Mouse (Mus musculus): ENCODE measurements around the gene Set. TPM values are rescaled to one million over a fixed set of nuclear protein-coding genes. Genes with fewer than 3 reads are reported as not detected.

The Set gene
- polyA plus RNA-seq (2012; rRNA removed) (56.1 and 159 TPM in 2 replicates), polyA plus RNA-seq (2014; fragmentation: Nextera tagmentation; extraction: Ambion mirVana) (179 and 189 TPM in 2 replicates)

GRCm38 (mm10) chr2:30057223-30057904 lies at the start of gene Set:
Set (plus strand) TSS chr2:30057378.
- Histone ChIP-seq H3K4me3 (ENCODE audit: insufficient read depth in 1 of 2, low read depth in 2 of 2, low read length in 2 of 2) (no peak within 1 kb of the TSS), H3K27ac (no peak within 1 kb of the TSS), H3K9ac (replicated peaks) (no peak within 1 kb of the TSS), H3K9me3 (ENCODE audit: control insufficient read depth, low read length) (no peaks in the 10 kb centered on the region), H3K4me1 (replicated peaks; ENCODE audit: control insufficient read depth in 2 of 2, insufficient read depth in 2 of 2, low read length in 1 of 2) (peaks cover 0 to 10% of the 10 kb centered on the region in 2 experiments; a peak in 3 of 4 replicates), H3K4me2 (ENCODE audit: low read depth) (no peak within 1 kb of the TSS), H3K27me3 (ENCODE audit: control insufficient read depth, insufficient read depth, low read length) (no peaks in the 10 kb centered on the region; the same call in 1 of the 2 replicates), H3K36me3 (replicated peaks; ENCODE audit: control insufficient read depth, insufficient read depth, low read depth) (no peaks in the 10 kb centered on the region)
- no peak for TF ChIP-seq EP300 (IDR thresholded peaks at IDR 0.05; ENCODE audit: low read depth)
- no peak for TF ChIP-seq CTCF (IDR thresholded peaks at IDR 0.05; ENCODE audit: low read depth)
- DNase-seq (ENCODE audit: low read depth in 3 of 3, low spot score in 3 of 3) = no peak
- WGBS (ENCODE audit: insufficient replicate concordance) = 43% methylated on average over 12 of the region's 12 CpGs
- ATAC-seq (ENCODE audit: insufficient read depth) = peak; percentile 65; the same call in 1 of the 2 replicates

- Histone ChIP-seq H3K4me1 (replicated peaks; ENCODE audit: control insufficient read depth in 2 of 2, insufficient read depth in 2 of 2, low read length in 1 of 2) (no peaks in the 10 kb centered on the region), H3K27me3 (ENCODE audit: control insufficient read depth, insufficient read depth, low read length) (no peaks in the 10 kb centered on the region), H3K36me3 (replicated peaks; ENCODE audit: control insufficient read depth, insufficient read depth, low read depth) (peaks cover 3% of the 10 kb centered on the region; the same call in 1 of the 2 replicates), H3K9ac (replicated peaks) (no peak overlapping the region), H3K4me2 (ENCODE audit: low read depth) (no peak overlapping the region), H3K27ac (no peak overlapping the region), H3K9me3 (ENCODE audit: control insufficient read depth, low read length) (no peaks in the 10 kb centered on the region), H3K4me3 (ENCODE audit: insufficient read depth in 1 of 2, low read depth in 2 of 2, low read length in 2 of 2) (no peak overlapping the region)
- DNase-seq (ENCODE audit: low read depth in 3 of 3, low spot score in 3 of 3) = no peak
- WGBS (ENCODE audit: insufficient replicate concordance) = 65% methylated on average over 1 of the region's 1 CpGs
- ATAC-seq (ENCODE audit: insufficient read depth) = no peak
- no peak for TF ChIP-seq CTCF (IDR thresholded peaks at IDR 0.05; ENCODE audit: low read depth)
- no peak for TF ChIP-seq EP300 (IDR thresholded peaks at IDR 0.05; ENCODE audit: low read depth)
These were observed 48.1 kb upstream of the Set start for GRCm38 (mm10) chr2:30009101-30009500.

- no peak overlapping the region for H3K9ac ChIP-seq (replicated peaks)
- H3K36me3 ChIP-seq (replicated peaks; ENCODE audit: control insufficient read depth, insufficient read depth, low read depth) = peaks cover 3% of the 10 kb centered on the region; the same call in 1 of the 2 replicates
- TF ChIP-seq CTCF (IDR thresholded peaks at IDR 0.05; ENCODE audit: low read depth) = no peak
- TF ChIP-seq EP300 (IDR thresholded peaks at IDR 0.05; ENCODE audit: low read depth) = no peak
- DNase-seq (ENCODE audit: low read depth in 3 of 3, low spot score in 3 of 3) (no peak), ATAC-seq (ENCODE audit: insufficient read depth) (no peak)
- H3K4me2 ChIP-seq (ENCODE audit: low read depth) = no peak overlapping the region
- H3K9me3 ChIP-seq (ENCODE audit: control insufficient read depth, low read length) = no peaks in the 10 kb centered on the region
- no peaks in the 10 kb centered on the region for H3K27me3 ChIP-seq (ENCODE audit: control insufficient read depth, insufficient read depth, low read length)
- no peaks in the 10 kb centered on the region for H3K4me1 ChIP-seq (replicated peaks; ENCODE audit: control insufficient read depth in 2 of 2, insufficient read depth in 2 of 2, low read length in 1 of 2)
- WGBS (ENCODE audit: insufficient replicate concordance) = 74% methylated on average over 8 of the region's 8 CpGs
- no peak overlapping the region for H3K4me3 ChIP-seq (ENCODE audit: insufficient read depth in 1 of 2, low read depth in 2 of 2, low read length in 2 of 2)
- H3K27ac ChIP-seq = no peak overlapping the region
These were observed 46.3 kb upstream of the Set start for GRCm38 (mm10) chr2:30010840-30011281.

- Histone ChIP-seq H3K36me3 (replicated peaks; ENCODE audit: control insufficient read depth, insufficient read depth, low read depth) (peaks cover 6% of the 10 kb centered on the region; the same call in 1 of the 2 replicates), H3K9me3 (ENCODE audit: control insufficient read depth, low read length) (no peaks in the 10 kb centered on the region), H3K4me3 (ENCODE audit: insufficient read depth in 1 of 2, low read depth in 2 of 2, low read length in 2 of 2) (no peak overlapping the region), H3K9ac (replicated peaks) (no peak overlapping the region), H3K27me3 (ENCODE audit: control insufficient read depth, insufficient read depth, low read length) (no peaks in the 10 kb centered on the region), H3K4me2 (ENCODE audit: low read depth) (no peak overlapping the region), H3K27ac (no peak overlapping the region), H3K4me1 (replicated peaks; ENCODE audit: control insufficient read depth in 2 of 2, insufficient read depth in 2 of 2, low read length in 1 of 2) (no peaks in the 10 kb centered on the region)
- DNase-seq (ENCODE audit: low read depth in 3 of 3, low spot score in 3 of 3) = no peak
- WGBS (ENCODE audit: insufficient replicate concordance) = 76% methylated on average over 11 of the region's 11 CpGs
- no peak for ATAC-seq (ENCODE audit: insufficient read depth)
- TF ChIP-seq CTCF (IDR thresholded peaks at IDR 0.05; ENCODE audit: low read depth) (no peak), EP300 (IDR thresholded peaks at IDR 0.05; ENCODE audit: low read depth) (no peak)
These were observed 42.7 kb upstream of the Set start for GRCm38 (mm10) chr2:30014326-30014966.

GRCm38 (mm10) chr2:30025454-30025853 lies 31.7 kb upstream of the Set start:
- Histone ChIP-seq H3K27me3 (ENCODE audit: control insufficient read depth, insufficient read depth, low read length) (no peaks in the 10 kb centered on the region), H3K27ac (no peak overlapping the region), H3K4me2 (ENCODE audit: low read depth) (no peak overlapping the region), H3K4me3 (ENCODE audit: insufficient read depth in 1 of 2, low read depth in 2 of 2, low read length in 2 of 2) (no peak overlapping the region), H3K4me1 (replicated peaks; ENCODE audit: control insufficient read depth in 2 of 2, insufficient read depth in 2 of 2, low read length in 1 of 2) (no peaks in the 10 kb centered on the region), H3K9me3 (ENCODE audit: control insufficient read depth, low read length) (no peaks in the 10 kb centered on the region), H3K36me3 (replicated peaks; ENCODE audit: control insufficient read depth, insufficient read depth, low read depth) (no peaks in the 10 kb centered on the region; the same call in none of the 2 replicates), H3K9ac (replicated peaks) (no peak overlapping the region)
- no peak for DNase-seq (ENCODE audit: low read depth in 3 of 3, low spot score in 3 of 3)
- TF ChIP-seq EP300 (IDR thresholded peaks at IDR 0.05; ENCODE audit: low read depth) = no peak
- no peak for TF ChIP-seq CTCF (IDR thresholded peaks at IDR 0.05; ENCODE audit: low read depth)
- WGBS (ENCODE audit: insufficient replicate concordance) = 63% methylated on average over 4 of the region's 4 CpGs
- ATAC-seq (ENCODE audit: insufficient read depth) = no peak
